Mouse (Mus musculus) kidney, adult 2 months (tissue): ENCODE results near the gene Epdr1.

ENCODE experiments used
- CTCF ChIP-seq: fragments of 200-500 bp; conservative IDR thresholded peaks from 2 replicates; pipeline ENCODE4 v1.5.1; 2011; ENCODE audit warnings: low read depth, mild to moderate bottlenecking, control low read depth, low read length, moderate library complexity, mixed read lengths; ENCODE audit not compliant: insufficient read depth, insufficient read length
- POLR2A ChIP-seq: fragments of 200-500 bp; IDR thresholded peaks from one replicate; pipeline ENCODE4 v1.6.1; 2011; ENCODE audit warnings: low read depth, low read length, control low read depth

GRCm38 (mm10) chr13:19612348-19612747, 7.4 kb downstream of the Epdr1 start:
- TF ChIP-seq POLR2A (no peak), CTCF (no peak)
